Mouse (Mus musculus) lung, postnatal 0 days (tissue): ENCODE measurements at regions not wholly inside any gene's neighbourhood (a gene's known extent, or its start where the extent isn't known, plus 50 kb on each side); places are given as distances from the start of the nearest gene placed in this dataset.

ENCODE experiments used
- ATAC-seq: fragments of 200-750 bp; cut with Nextera tagmentation; 2 replicates; pipeline ENCODE4 v1.8.0; 2017; ENCODE audit warnings: moderate library complexity
- DNase-seq: peaks from one replicate; pipeline ENCODE4 v3.0.0-alpha.2; 2016; ENCODE audit warnings: low spot score
- H3K27ac ChIP-seq: fragments of 300-500 bp; sonication (generic); 2 replicates; pipeline ENCODE4 v1.5.1; 2014; ENCODE audit warnings: antibody characterized with exemption, mild to moderate bottlenecking, low read length, mixed read lengths
- H3K27me3 ChIP-seq: fragments of 300-500 bp; sonication (generic); replicated peaks from 2 replicates; pipeline ENCODE4 v1.6.1; 2014; ENCODE audit warnings: low read length, mixed read lengths; ENCODE audit not compliant: insufficient read depth
- H3K36me3 ChIP-seq: fragments of 300-500 bp; sonication (generic); 2 replicates; pipeline ENCODE4 v1.6.1; 2014; ENCODE audit warnings: low read length, mixed read lengths; ENCODE audit not compliant: insufficient read depth
- H3K4me1 ChIP-seq: fragments of 300-500 bp; sonication (generic); 2 replicates; pipeline ENCODE4 v1.6.1; 2014; ENCODE audit warnings: antibody characterized with exemption, low read depth, low read length, mixed read lengths; ENCODE audit not compliant: insufficient read depth
- H3K4me2 ChIP-seq: fragments of 300-500 bp; sonication (generic); replicated peaks from 2 replicates; pipeline ENCODE4 v1.6.1; 2014; ENCODE audit warnings: low read depth, mild to moderate bottlenecking, low read length, moderate library complexity, mixed read lengths
- H3K4me3 ChIP-seq: fragments of 300-500 bp; sonication (generic); 2 replicates; pipeline ENCODE4 v1.5.1; 2014; ENCODE audit warnings: low read depth, low read length
- H3K9ac ChIP-seq: fragments of 300-500 bp; sonication (generic); replicated peaks from 2 replicates; pipeline ENCODE4 v1.6.1; 2014; ENCODE audit warnings: low read depth, mild to moderate bottlenecking
- H3K9me3 ChIP-seq: fragments of 300-500 bp; sonication (generic); 2 replicates; pipeline ENCODE4 v1.6.1; 2016; ENCODE audit warnings: low read length, mixed read lengths
- CTCF ChIP-seq: IDR thresholded peaks from 2 replicates; pipeline ENCODE4 v1.5.1; 2016; ENCODE audit warnings: antibody characterized with exemption, mild to moderate bottlenecking
- EP300 ChIP-seq: IDR thresholded peaks from 2 replicates; pipeline ENCODE4 v1.6.1; 2016; ENCODE audit warnings: antibody characterized with exemption, mild to moderate bottlenecking, control low read depth
- WGBS: fragments of 180-500 bp; shearing (Covaris S2); extraction: QIAGEN DNeasy Blood & Tissue Kit; methylation state at CpG from one replicate; pipeline ENCODE4 v1.1.7; 2014; 5-methylcytosine and 5-hydroxymethylcytosine counted together

GRCm38 (mm10) chr10:119395048-119395447 is 58.6 kb upstream of the Grip1 start:
- Histone ChIP-seq H3K4me2 (no peak overlapping the region), H3K9me3 (no peaks in the 10 kb centered on the region), H3K9ac (no peak overlapping the region), H3K4me1 (no peaks in the 10 kb centered on the region), H3K27me3 (no peaks in the 10 kb centered on the region), H3K36me3 (no peaks in the 10 kb centered on the region), H3K4me3 (no peak overlapping the region), H3K27ac (no peak overlapping the region)
- no peak for ATAC-seq
- no peak for TF ChIP-seq EP300
- WGBS, result 70% methylated on average over 5 of the region's 5 CpGs
- DNase-seq, result no peak

DNA sequence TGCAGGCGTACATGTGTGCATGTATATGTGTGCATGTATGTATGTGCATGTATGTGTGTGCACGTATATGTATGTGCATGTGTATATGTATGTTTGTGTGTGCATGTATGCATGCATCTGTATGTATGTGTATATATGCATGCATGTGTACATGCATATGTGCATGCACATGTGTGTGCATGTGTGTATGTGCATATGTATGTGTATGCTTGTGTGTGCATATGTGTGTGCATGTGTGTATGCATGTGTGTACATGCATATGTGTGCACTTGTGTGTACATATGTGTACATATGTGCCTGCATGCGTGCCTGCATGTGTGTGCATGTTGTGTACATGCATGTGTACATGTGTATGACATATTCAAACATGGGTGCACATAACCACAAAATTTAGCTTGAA is 65.7 kb upstream of the Grip1 start:
- TF ChIP-seq CTCF (no peak), EP300 (no peak)
- WGBS, result 88% methylated on average over 3 of the region's 3 CpGs
- Histone ChIP-seq H3K4me1 (no peaks in the 10 kb centered on the region), H3K36me3 (no peaks in the 10 kb centered on the region), H3K4me3 (no peak overlapping the region), H3K9me3 (no peaks in the 10 kb centered on the region), H3K27me3 (no peaks in the 10 kb centered on the region), H3K9ac (no peak overlapping the region), H3K27ac (no peak overlapping the region), H3K4me2 (no peak overlapping the region)
- DNase-seq (no peak), ATAC-seq (no peak)

DNA sequence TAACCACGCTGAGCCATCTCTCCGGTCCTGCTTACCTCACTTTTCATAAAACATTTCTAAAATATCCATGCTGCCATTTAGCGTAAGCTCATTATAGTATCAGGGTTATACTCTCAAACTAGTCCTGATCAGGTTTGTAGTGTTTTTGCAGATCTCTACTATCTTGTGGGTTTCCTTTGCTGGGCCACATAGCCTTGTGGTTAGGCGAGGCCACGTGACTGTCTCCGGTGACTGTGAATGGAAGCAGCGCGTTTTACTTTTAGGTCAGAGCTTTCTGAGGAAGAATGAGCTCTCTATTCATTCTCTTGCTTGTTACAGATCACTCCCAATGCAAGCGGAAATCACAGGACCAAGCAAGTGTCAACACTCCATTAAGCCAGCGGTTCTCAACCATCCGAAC is 71.4 kb upstream of the Grip1 start:
- H3K27me3 ChIP-seq, result no peaks in the 10 kb centered on the region
- no peak overlapping the region for H3K4me2 ChIP-seq
- no peaks in the 10 kb centered on the region for H3K4me1 ChIP-seq
- WGBS, result 73% methylated on average over 11 of the region's 11 CpGs
- DNase-seq (no peak), ATAC-seq (no peak)
- no peak overlapping the region for H3K9ac ChIP-seq
- no peaks in the 10 kb centered on the region for H3K36me3 ChIP-seq
- H3K9me3 ChIP-seq, result no peaks in the 10 kb centered on the region
- H3K4me3 ChIP-seq, result no peak overlapping the region
- TF ChIP-seq CTCF, result no peak
- TF ChIP-seq EP300, result no peak
- H3K27ac ChIP-seq, result no peak overlapping the region

GRCm38 (mm10) chr10:119368566-119368965 is 85.1 kb upstream of the Grip1 start:
- no peak for DNase-seq
- Histone ChIP-seq H3K4me2 (no peak overlapping the region), H3K9ac (no peak overlapping the region), H3K27ac (no peak overlapping the region), H3K36me3 (no peaks in the 10 kb centered on the region), H3K27me3 (no peaks in the 10 kb centered on the region), H3K4me1 (no peaks in the 10 kb centered on the region), H3K9me3 (no peaks in the 10 kb centered on the region), H3K4me3 (no peak overlapping the region)
- ATAC-seq, result no peak
- WGBS, result 45% methylated on average over 5 of the region's 5 CpGs
- TF ChIP-seq CTCF (no peak), EP300 (no peak)

GRCm38 (mm10) chr10:119363616-119364015 is 90.0 kb upstream of the Grip1 start:
- TF ChIP-seq EP300 (no peak), CTCF (peak; percentile 67)
- Histone ChIP-seq H3K36me3 (no peaks in the 10 kb centered on the region), H3K4me3 (no peak overlapping the region), H3K4me2 (no peak overlapping the region), H3K4me1 (no peaks in the 10 kb centered on the region), H3K9ac (no peak overlapping the region), H3K27me3 (no peaks in the 10 kb centered on the region), H3K27ac (no peak overlapping the region), H3K9me3 (no peaks in the 10 kb centered on the region)
- ATAC-seq (no peak), DNase-seq (peak; percentile 51)
- 41% methylated on average over 3 of the region's 3 CpGs for WGBS

DNA sequence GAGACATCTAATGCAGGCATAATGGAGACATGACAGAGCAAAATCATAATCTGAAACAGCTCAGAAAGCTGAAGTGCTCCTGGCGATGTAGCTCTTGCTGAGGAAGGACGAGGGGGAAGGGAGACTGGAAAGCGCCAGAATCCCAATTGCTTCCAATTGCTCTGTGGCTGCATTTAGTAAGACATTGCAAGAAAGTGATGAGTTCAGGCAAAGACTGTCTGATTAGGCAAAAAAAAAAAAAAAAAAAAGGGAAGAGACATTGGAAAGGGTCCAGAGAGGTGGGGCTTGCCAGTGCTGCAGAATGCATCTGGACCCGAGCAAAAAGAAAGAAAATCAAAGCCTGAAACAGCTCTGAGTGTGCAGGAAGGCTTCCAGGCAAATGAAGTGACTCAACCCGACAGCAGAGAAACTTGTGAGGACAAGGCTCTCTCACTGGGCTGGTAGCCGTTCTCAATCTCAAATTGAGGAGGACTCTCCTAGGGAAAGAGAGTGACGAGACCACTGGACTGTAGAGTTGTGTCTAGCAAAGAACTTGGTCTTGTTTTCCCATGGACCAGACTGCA is 94.8 kb upstream of the Grip1 start:
- H3K4me1 ChIP-seq, result no peaks in the 10 kb centered on the region
- WGBS, result 45% methylated on average over 7 of the region's 7 CpGs
- no peaks in the 10 kb centered on the region for H3K36me3 ChIP-seq
- H3K9ac ChIP-seq, result no peak overlapping the region
- H3K9me3 ChIP-seq, result no peaks in the 10 kb centered on the region
- no peak overlapping the region for H3K4me2 ChIP-seq
- H3K4me3 ChIP-seq, result no peak overlapping the region
- H3K27me3 ChIP-seq, result no peaks in the 10 kb centered on the region
- H3K27ac ChIP-seq, result no peak overlapping the region
- no peak for TF ChIP-seq EP300
- no peak for TF ChIP-seq CTCF
- ATAC-seq (no peak), DNase-seq (peak; percentile 17)
